Mouse (Mus musculus): ENCODE measurements at regions not wholly inside any gene's neighbourhood (a gene's known extent, or its start where the extent isn't known, plus 50 kb on each side); places are given as distances from the start of the nearest gene placed in this dataset.

DNA sequence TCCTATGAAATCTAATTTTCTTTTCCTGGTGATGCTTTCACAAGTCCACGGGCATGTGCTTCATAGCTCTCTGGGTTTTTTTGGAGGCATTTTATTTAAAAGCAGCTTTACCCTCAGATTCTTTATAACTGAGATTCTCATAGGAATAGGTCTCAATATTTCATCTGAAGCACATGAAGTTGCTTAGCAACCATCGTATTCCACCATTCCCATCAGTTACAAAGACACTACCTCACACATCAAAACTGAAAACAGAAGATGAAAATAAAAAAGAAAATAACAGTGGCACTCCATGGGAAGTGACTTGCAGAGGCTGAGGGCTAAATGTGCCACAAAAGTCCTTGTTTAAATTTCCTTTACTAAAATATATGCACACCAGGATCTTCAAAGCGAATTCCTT lies 384.0 kb upstream of the 1700015G11Rik start:
- no peak for DNase-seq (ENCODE audit: low spot score)
- Histone ChIP-seq H3K9me3 (replicated peaks) (no peaks in the 10 kb centered on the region), H3K4me1 (no peaks in the 10 kb centered on the region), H3K27ac (no peak overlapping the region), H3K4me3 (no peak overlapping the region), H3K36me3 (no peaks in the 10 kb centered on the region), H3K27me3 (ENCODE audit: low read depth, poor library complexity, severe bottlenecking) (no peaks in the 10 kb centered on the region)
- 91% methylated on average over 3 of the region's 3 CpGs for WGBS

DNA sequence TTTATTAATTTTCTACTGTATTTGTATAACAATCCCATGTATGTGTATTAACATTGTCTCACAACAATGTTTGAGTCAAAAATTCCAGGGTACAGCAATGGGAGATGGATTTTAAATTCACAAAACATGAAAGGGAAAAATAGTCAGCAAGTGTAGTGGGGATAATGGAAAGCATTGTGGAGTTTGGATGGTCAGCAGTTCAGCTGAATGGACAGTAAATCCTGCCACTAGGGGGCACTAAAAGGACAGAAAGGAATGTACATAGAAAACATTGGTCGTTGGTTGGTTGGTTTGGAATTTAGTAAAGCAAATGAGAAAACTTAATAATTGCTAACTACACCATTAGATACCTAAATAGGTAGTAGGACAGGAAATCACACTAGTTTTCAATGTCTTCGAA lies 376.3 kb upstream of the 1700015G11Rik start:
- no peaks in the 10 kb centered on the region for H3K36me3 ChIP-seq

More for the DNA sequence above, 376.3 kb upstream of the 1700015G11Rik start:
- H3K4me1 ChIP-seq: no peaks in the 10 kb centered on the region
- peak; percentile 33 for DNase-seq (ENCODE audit: low spot score)
- no peak overlapping the region for H3K4me3 ChIP-seq
- 30% methylated on average over 2 of the region's 2 CpGs for WGBS
- H3K27me3 ChIP-seq (ENCODE audit: low read depth, poor library complexity, severe bottlenecking): no peaks in the 10 kb centered on the region
- no peaks in the 10 kb centered on the region for H3K9me3 ChIP-seq (replicated peaks)
- H3K27ac ChIP-seq: no peak overlapping the region

All from limb, embryonic 10.5 days (tissue).